Mouse (Mus musculus) liver (tissue): ENCODE data around the gene Atp11c.

Experiments
- DNase-seq: peaks from one replicate; pipeline ENCODE4 v3.0.0-alpha.2; 2020; ENCODE audit warnings: mixed read lengths

Atp11c gene

GRCm38 (mm10) chrX:60592598-60592997 lies at the start of gene Atp11c:
Gene Atp11c, minus strand, starts transcription at chrX:60592698.
- DNase-seq = no peak

GRCm38 (mm10) chrX:60609202-60609601 lies 16.7 kb upstream of the Atp11c start:
- no peak for DNase-seq

GRCm38 (mm10) chrX:60570539-60570938 lies 22.0 kb downstream of the Atp11c start:
- DNase-seq = no peak

GRCm38 (mm10) chrX:60569047-60569446 lies 23.5 kb downstream of the Atp11c start:
- no peak for DNase-seq

- no peak for DNase-seq
Measured at GRCm38 (mm10) chrX:60555242-60555641, 37.3 kb downstream of the Atp11c start.

GRCm38 (mm10) chrX:60547444-60548304 lies 44.8 kb downstream of the Atp11c start:
- DNase-seq = peak; percentile 21

DNA sequence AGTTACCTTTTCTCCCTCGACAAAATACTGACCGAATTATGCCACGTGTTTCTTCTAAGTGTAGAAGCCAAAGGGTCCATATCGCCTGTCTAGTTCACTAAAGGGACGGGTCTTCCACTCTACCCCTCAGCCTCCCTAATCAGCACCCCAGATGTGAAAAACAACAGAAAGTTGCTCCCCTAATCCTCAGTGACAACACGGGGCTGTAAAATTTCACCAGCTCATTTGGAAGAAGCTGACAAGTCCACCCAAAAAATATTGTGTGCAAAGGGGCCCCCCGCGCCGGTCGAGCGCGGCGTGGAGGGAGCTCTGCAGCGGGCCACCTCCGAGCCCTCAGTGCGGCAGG lies 45.4 kb downstream of the Atp11c start:
- DNase-seq = no peak

DNA sequence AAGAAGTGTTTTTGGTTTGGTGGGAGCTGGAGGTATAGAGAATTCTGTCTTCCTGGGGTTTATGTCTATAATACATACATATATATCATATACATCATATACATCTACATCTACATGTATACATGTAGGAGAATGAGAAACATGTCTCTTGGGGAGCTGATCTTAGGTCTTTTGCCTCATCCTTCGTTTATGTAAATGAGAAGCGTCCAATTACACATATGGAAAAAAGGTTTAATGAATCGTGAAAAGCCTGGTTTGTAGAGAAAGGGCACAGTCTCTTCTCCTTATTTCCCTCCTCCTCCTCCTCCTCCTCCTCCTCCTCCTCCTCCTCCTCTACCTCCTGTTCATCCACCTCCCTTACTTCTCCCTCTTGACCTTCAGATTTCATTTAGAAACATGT lies 46.6 kb downstream of the Atp11c start:
- no peak for DNase-seq

DNA sequence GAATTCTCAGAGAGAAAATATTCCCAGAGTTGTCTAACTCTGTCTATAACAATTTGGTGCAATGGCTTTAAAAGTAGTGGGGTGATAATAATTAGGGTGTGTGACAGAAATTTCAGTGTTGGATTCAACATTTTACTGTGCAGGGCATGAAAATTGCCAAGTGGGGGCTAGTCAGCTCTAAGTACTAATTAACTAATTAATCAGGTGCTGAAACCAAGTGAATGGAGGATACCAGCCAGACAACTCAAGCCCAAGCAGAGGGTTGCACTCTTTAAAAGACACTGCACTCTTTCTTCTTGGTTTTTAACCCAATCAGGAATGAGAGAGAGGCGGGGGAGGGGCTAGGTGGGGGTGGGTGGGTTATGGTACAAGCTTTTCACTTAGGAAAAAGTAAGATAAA lies 47.1 kb downstream of the Atp11c start:
- DNase-seq = no peak

DNA sequence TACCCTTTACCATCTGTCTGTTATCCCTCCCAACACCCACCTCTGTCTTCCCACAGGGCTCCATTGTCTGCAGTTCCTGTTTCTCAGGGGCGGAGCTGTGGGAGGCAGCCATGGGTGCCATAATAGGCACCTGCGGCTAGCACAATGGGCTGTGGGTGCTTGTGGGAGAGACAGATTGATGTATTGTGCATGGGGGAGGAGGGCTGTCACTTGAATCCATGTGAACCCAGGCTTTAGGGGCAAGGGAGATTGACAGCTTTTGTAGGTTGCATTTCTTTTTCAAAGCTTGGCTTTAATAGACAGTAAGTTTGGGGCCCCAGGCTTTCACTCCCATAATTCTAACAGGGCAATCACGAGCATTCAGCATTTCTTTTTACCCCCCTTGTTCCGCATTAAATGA lies 48.4 kb downstream of the Atp11c start:
- no peak for DNase-seq

- DNase-seq = no peak
Measured at GRCm38 (mm10) chrX:60542901-60543300, 49.6 kb downstream of the Atp11c start.

- DNase-seq = no peak
Measured at GRCm38 (mm10) chrX:60539149-60539548, 53.3 kb downstream of the Atp11c start, which contains the start of gene Gm7073. Gene Gm7073, minus strand, starts transcription at chrX:60539249.

DNA sequence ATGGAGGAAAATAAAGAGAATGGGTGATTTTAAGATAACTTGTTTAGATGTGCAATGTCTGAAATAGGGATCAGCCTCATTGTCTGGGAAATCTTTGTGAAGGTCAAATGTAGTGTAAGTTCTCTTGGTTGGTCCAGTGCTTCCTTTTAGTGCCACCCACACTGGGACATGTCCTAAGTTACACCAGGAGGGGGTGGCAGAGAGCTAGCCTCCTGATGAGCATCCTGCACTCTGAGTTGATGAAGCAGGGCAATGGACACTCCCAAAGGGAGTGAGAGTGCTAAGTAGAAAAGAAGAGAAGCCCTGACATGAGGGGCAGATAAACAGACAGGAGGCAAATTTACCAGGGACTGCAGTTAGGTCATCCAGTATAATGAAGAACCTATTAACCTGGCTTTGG lies 88.5 kb downstream of the Atp11c start:
- peak; percentile 4 for DNase-seq

DNA sequence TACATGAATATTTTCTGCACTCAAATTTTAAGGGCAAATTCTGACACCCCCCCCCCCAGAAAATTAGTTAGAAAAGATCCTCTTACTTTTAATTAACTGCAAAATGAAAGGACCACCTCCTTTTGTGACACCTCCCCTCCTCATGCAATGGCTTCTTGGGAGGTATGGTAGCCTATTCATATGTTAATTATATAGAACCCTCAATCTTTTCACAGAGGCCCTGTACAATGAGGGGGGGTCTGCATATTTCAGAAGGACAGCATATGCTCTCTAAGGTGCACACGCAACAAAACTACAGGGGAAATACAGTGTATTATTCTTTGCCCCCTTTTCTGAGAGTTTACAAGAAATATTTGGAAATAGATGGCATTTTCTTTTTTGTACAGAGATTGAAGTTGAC lies 94.7 kb downstream of the Atp11c start:
- no peak for DNase-seq

DNA sequence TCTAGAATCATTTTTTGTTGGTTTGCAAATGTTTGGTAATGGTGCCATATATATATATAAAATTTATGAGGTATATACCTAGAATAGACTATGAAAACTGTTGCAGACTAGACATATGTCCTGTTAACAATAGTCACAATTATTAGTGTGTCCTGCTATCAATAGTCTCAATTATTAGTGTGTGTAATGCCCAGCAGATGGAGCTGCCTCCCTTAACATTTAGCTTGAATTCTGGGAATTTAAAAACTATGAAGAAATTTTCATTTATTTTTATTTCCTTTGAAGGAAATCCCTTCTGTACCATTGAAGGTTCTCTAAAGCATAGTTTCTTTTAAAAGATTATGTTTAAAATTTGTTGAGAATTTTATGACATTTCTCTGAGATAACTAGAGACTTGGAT lies 97.2 kb downstream of the Atp11c start:
- no peak for DNase-seq

DNA sequence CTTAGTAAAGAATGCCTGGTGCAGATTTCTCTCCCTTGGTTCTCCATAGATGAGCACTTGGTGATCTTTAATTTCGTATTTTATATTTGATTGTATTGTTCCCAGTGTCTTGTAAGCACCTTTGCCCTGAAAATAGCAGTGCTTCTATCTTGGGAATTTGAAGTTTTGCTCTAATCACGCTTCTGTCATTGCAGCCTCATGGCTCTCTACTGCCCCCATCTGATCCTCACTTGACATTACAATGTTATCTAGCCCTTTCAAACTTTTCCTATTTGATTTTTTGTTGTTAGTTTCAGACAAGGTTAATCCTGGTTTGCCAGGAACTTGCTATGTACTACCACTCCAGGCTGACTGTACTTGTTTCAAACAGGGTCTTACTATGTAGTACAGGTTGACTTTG lies 128.7 kb downstream of the Atp11c start:
- DNase-seq = no peak

GRCm38 (mm10) chrX:60414563-60415111 lies 177.9 kb downstream of the Atp11c start:
- DNase-seq = no peak

DNA sequence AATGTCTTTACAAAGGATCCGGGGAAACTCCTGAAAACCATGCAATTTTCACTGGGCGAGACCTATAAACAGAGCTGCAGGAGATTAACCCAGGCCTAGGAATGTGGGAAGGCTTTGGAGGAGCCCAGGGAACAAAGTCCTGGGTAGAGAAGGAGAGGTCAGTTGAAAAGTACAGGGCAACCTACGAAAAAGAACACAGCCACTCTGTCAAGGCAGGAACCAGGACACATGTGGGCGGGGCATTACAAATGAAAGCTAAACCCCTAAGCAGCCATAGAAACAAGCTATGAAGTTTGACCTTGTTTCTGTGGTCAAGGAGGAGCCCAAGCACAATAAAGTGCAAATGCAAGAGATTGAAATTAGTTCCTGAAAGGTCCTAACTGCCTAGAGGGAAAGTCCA lies 186.8 kb downstream of the Atp11c start:
- DNase-seq = no peak

DNA sequence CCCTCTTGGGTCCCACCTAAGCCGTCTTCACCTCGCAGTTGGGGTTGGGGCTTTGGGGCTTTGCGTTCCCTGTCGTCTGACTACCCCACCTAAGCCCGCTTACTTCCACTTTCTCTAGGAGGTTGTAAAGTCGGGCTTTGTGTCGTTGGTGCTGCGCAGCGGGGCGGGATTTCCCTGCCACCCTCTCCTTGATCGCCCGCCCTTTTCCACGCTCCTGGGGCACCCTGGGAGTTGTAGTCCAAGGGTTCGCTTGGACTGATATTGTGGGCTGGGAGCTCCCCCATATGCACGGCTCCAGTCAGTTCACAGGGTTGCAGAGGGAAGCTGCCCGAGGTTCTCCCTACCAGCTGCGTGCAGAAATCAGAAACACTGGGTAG lies 187.8 kb downstream of the Atp11c start:
- peak; percentile 89 for DNase-seq

DNA sequence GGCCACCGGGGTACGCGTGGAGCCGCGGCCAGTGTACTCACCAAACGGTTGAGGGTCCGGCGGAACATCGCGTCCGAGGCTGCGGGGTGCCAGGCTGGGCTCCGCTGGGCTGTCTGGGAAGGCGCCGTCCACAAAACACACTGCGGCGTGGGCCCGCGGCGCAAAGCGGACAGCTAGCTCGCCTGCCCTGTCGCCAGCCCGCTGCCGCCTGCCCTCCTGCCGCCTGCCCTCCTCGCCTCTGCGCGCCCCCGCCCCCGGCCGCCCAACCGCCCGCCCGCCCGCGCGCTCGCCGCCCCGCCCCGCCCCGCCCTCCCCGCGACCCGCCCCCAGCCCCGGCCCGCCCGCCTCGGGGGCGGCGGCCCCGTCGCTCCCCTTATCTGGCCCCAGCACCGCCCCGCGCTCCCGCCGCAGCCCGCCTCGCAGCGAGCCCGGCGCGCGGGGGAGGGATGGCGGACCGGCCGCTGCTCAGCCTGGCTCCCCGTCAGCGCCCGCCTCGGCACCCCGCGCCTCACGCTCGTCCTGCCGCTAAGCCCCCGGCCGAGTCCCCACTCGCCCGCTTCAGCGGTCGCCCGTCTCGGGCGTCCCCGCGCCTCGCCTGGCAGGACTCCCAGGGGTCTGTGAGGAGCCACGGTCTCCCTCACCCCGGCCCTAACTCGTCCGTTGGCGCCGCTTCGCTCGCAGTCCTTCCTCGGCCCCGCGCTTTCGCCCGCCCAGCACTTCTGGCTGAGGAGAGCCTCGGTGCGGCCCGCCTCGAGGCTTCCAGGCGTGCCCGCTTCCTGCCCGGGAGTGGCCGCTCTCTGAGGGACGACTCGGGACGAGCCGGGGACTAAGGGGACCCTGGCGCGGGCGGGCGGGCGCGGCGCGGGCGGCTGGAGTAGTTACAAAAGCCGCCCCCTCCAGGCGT lies 188.5 kb downstream of the Atp11c start:
- DNase-seq = peak; percentile 81

GRCm38 (mm10) chrX:60403062-60403763 lies 189.3 kb downstream of the Atp11c start:
- DNase-seq = peak; percentile 44

DNA sequence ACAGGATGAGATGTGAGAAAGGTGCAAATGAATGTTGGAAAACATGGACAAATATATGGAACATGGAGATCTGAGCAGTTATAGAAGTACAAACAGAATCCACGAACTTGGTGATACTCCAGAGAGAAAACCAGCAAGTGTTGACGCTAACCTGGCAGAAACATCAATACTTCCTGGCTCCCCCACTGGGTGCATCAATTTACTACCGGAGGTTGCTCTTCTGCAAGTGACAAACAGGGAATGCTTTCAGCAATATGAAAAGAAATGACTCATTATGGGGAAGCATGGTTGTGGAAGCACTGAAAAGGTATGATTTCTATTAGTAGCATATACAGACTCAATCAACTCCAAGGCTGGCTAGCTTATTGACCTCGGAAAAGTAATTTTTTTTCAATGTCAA lies 198.2 kb downstream of the Atp11c start:
- no peak for DNase-seq

DNA sequence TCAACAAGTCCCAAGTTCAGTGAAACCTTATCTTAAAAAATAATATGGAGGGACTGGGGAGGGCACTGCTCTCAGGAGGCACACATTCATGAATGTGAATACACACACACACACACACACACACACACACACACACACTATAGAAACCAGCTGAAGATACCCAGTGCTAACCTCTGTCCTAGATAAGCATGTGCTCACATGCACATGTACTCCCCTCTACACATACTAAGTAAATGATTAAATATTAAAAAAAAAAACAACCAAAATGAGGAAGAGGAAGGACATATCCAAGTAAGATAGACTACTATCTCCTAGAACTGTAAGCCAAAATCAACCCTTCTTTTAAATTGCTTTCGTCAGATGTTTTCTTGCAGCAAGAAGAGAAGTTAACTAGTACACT lies 205.6 kb downstream of the Atp11c start:
- no peak for DNase-seq
